Mouse (Mus musculus) B cell, adult 2 months (primary cell): Measurements from ENCODE around the gene Qtrt1.

ENCODE experiments used
- DNase-seq, 2 experiments: peaks; one replicate each; pipeline ENCODE4 v3.0.0; 2022

The Qtrt1 gene

GRCm38 (mm10) chr9:21424631-21425555 lies 13.3 kb downstream of the Qtrt1 start, which contains the start of gene Dnm2:
Gene Dnm2 (plus strand): TSS chr9:21424908.
- DNase-seq = peak; percentile 97 to 98

GRCm38 (mm10) chr9:21425556-21425945 lies 13.9 kb downstream of the Qtrt1 start:
- no peak for DNase-seq

GRCm38 (mm10) chr9:21426013-21426412 lies 14.4 kb downstream of the Qtrt1 start:
- DNase-seq = no peak

GRCm38 (mm10) chr9:21426525-21426924 lies 14.9 kb downstream of the Qtrt1 start:
- no peak for DNase-seq

- no peak for DNase-seq
Observed at GRCm38 (mm10) chr9:21427773-21428172, 16.1 kb downstream of the Qtrt1 start.

- DNase-seq = no peak
Observed at GRCm38 (mm10) chr9:21428178-21428577, 16.5 kb downstream of the Qtrt1 start.

GRCm38 (mm10) chr9:21430724-21431123 lies 19.1 kb downstream of the Qtrt1 start:
- DNase-seq = no peak

GRCm38 (mm10) chr9:21432066-21432465 lies 20.4 kb downstream of the Qtrt1 start:
- DNase-seq = no peak

- DNase-seq = no peak
Observed at GRCm38 (mm10) chr9:21433766-21434165, 22.1 kb downstream of the Qtrt1 start.

- DNase-seq = no peak
Observed at GRCm38 (mm10) chr9:21434410-21434809, 22.8 kb downstream of the Qtrt1 start.

- DNase-seq = peak; percentile 67 to 71
Observed at GRCm38 (mm10) chr9:21435777-21436635, 24.4 kb downstream of the Qtrt1 start.

GRCm38 (mm10) chr9:21437577-21437976 lies 25.9 kb downstream of the Qtrt1 start:
- no peak for DNase-seq

- DNase-seq = no peak
Observed at GRCm38 (mm10) chr9:21438219-21438618, 26.6 kb downstream of the Qtrt1 start.

GRCm38 (mm10) chr9:21439456-21439855 lies 27.8 kb downstream of the Qtrt1 start:
- DNase-seq = no peak

GRCm38 (mm10) chr9:21439914-21440313 lies 28.3 kb downstream of the Qtrt1 start:
- no peak for DNase-seq

GRCm38 (mm10) chr9:21440387-21440786 lies 28.8 kb downstream of the Qtrt1 start:
- DNase-seq = no peak

GRCm38 (mm10) chr9:21443853-21444252 lies 32.2 kb downstream of the Qtrt1 start:
- DNase-seq = no peak

GRCm38 (mm10) chr9:21444574-21444973 lies 32.9 kb downstream of the Qtrt1 start:
- DNase-seq = no peak

- no peak for DNase-seq
Observed at GRCm38 (mm10) chr9:21445081-21445744, 33.6 kb downstream of the Qtrt1 start.

GRCm38 (mm10) chr9:21447778-21448177 lies 36.1 kb downstream of the Qtrt1 start:
- no peak for DNase-seq

GRCm38 (mm10) chr9:21449710-21450109 lies 38.1 kb downstream of the Qtrt1 start:
- DNase-seq = no peak

GRCm38 (mm10) chr9:21450270-21450669 lies 38.6 kb downstream of the Qtrt1 start:
- DNase-seq = no peak

GRCm38 (mm10) chr9:21451391-21451790 lies 39.8 kb downstream of the Qtrt1 start:
- no peak for DNase-seq
